Comparison of ENCODE assay signal across 8 mouse cellular contexts in the genomic region with DNA sequence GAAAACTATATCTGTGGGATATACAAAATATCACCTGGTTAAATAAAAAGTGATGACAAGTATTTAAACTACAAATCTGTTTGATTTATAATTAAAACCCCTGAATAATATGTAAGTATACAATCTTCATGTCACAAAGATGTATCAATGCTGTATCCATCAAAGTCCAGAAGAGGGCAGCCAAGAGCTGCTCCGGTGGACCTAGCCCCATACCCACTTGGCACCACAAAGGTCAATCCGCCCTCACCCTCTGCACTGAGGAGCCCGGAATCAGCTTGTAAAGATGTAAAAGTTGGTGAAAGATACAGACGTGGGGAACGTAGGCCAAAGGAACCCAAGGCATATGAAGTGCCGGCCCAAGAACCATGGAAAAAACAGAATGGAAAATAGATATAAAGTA.
A peak's percentile ranks its signal among the peaks of the same experiment; 100 is the strongest.
DNase-seq lines count a peak whose midpoint lies in the region; ATAC-seq and TF ChIP-seq lines count a peak whose summit lies in the region.

No protein-coding gene starts in this region.

- 12% methylated on average over 6 of the region's 6 CpGs for WGBS in heart, adult 2 months
- WGBS in heart, embryonic 10.5 days = 17% methylated on average over 6 of the region's 6 CpGs
- 19% methylated on average over 6 of the region's 6 CpGs for WGBS in hindbrain, embryonic 10.5 days

- H3K79me2 ChIP-seq in heart, adult 2 months (replicated peaks; ENCODE audit: control insufficient read depth, insufficient read depth, low read length) = no peaks in the 10 kb centered on the region

- peak; percentile 88 for TF ChIP-seq CTCF in heart, adult 2 months (IDR thresholded peaks at IDR 0.05)

- H3K36me3 ChIP-seq in heart, adult 2 months (ENCODE audit: control insufficient read depth, insufficient read depth, low read length) = no peaks in the 10 kb centered on the region
- no peaks in the 10 kb centered on the region for H3K36me3 ChIP-seq in heart, embryonic 10.5 days
- no peaks in the 10 kb centered on the region for H3K36me3 ChIP-seq in hindbrain, embryonic 10.5 days

- TF ChIP-seq POLR2A in heart, adult 2 months (IDR thresholded peaks at IDR 0.05; ENCODE audit: insufficient read depth, low read depth, low read length) = no peak

- no peak for TF ChIP-seq EP300 in heart, adult 2 months (IDR thresholded peaks at IDR 0.05; ENCODE audit: insufficient read depth, low read depth, low read length)

- ATAC-seq in megakaryocyte progenitor cell, adult 5-6 weeks (replicated peaks; ENCODE audit: poor library complexity) = peak; percentile 94

- no peaks in the 10 kb centered on the region for H3K27me3 ChIP-seq in heart, adult 2 months (ENCODE audit: control insufficient read depth, insufficient read depth, low read length)
- H3K27me3 ChIP-seq in heart, embryonic 10.5 days (ENCODE audit: insufficient read depth, poor library complexity, severe bottlenecking) = no peaks in the 10 kb centered on the region
- H3K27me3 ChIP-seq in hindbrain, embryonic 10.5 days (ENCODE audit: insufficient read depth, poor library complexity, severe bottlenecking) = no peaks in the 10 kb centered on the region

- no peak overlapping the region for H3K27ac ChIP-seq in heart, adult 2 months
- no peak overlapping the region for H3K27ac ChIP-seq in heart, embryonic 10.5 days
- H3K27ac ChIP-seq in hindbrain, embryonic 10.5 days = no peak overlapping the region

- no peaks in the 10 kb centered on the region for H3K4me1 ChIP-seq in heart, adult 2 months (ENCODE audit: control insufficient read depth, insufficient read depth, low read length)
- H3K4me1 ChIP-seq in heart, embryonic 10.5 days = no peaks in the 10 kb centered on the region
- H3K4me1 ChIP-seq in hindbrain, embryonic 10.5 days (replicated peaks) = no peaks in the 10 kb centered on the region

- DNase-seq in heart, adult 2 months = peak; percentile 13 to 28
- DNase-seq in heart, embryonic 10.5 days (ENCODE audit: low spot score) = no peak
- peak; percentile 20 to 34 for DNase-seq in adrenal gland, adult 18-20 months (ENCODE audit: low spot score in 2 of 2)
- DNase-seq in embryo, embryonic 11 days = peak; percentile 81
- DNase-seq in hindbrain, embryonic 10.5 days (ENCODE audit: low spot score) = peak; percentile 64
- peak; percentile 50 to 69 for DNase-seq in layer of hippocampus, postnatal 10 days (ENCODE audit: low spot score in 2 of 2)
- peak; percentile 21 for DNase-seq in right cerebral cortex, postnatal 14 days

- intact Hi-C loops in heart, adult 2 months (cut with DNase I) = loop anchor here (5.0 kb wide), 1 partner anchor 422 kb away; no protein-coding TSS in a partner anchor

- H3K9ac ChIP-seq in heart, adult 2 months (ENCODE audit: low read depth, low read length) = no peak overlapping the region

- no peak overlapping the region for H3K4me3 ChIP-seq in heart, adult 2 months
- no peak overlapping the region for H3K4me3 ChIP-seq in heart, embryonic 10.5 days
- H3K4me3 ChIP-seq in hindbrain, embryonic 10.5 days = no peak overlapping the region

- H3K9me3 ChIP-seq in heart, embryonic 10.5 days = no peaks in the 10 kb centered on the region
- H3K9me3 ChIP-seq in hindbrain, embryonic 10.5 days = no peaks in the 10 kb centered on the region
